Mouse (Mus musculus): ENCODE measurements at regions not wholly inside any gene's neighbourhood (a gene's known extent, or its start where the extent isn't known, plus 50 kb on each side); places are given as distances from the start of the nearest gene placed in this dataset.

DNA sequence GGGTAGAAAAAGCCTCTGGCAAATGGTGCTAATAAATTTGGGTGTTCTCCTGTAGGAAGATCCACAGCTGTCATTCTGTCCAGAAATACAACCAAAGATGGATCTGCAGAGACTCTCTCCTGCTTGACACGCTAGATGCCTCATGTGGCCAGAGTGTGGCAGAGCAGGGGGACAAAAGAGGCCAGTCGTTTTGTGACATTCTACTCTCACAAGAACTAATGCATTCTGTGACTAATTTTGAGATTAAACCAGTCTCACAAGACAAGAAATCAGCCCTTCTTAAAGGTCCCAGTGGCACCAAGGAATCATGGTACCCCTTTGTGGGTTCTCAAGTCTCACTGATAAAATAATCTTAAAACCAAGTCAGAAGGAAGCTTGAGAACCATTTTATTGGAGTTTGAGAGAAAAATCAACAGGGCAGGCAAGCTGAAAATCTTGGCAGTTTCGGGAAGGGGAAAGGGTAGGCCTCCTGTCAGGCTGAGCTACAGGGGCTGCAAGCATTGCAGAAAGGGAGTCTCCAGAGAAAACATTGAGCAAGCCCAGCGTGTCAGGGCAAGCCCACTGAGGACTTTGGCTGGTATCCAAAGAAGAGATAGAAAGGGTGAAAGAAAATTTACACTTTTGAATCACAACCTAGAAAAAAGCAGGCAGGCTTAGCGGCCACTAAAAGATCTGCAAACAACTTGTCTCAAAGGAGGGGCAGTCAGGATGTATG is 50.8 kb upstream of the C2cd4b start:
- no peak for ATAC-seq (replicated peaks)
- Histone ChIP-seq H3K36me3 (replicated peaks) (no peaks in the 10 kb centered on the region), H3K27ac (no peak overlapping the region), H3K9me3 (no peaks in the 10 kb centered on the region), H3K4me1 (no peaks in the 10 kb centered on the region), H3K27me3 (replicated peaks) (peaks cover 3% of the 10 kb centered on the region; the same call in 1 of the 2 replicates), H3K4me2 (no peak overlapping the region), H3K4me3 (no peak overlapping the region), H3K9ac (no peak overlapping the region)
- 35% methylated on average over 5 of the region's 5 CpGs for WGBS
